Mouse (Mus musculus) lung, postnatal 0 days (tissue): ENCODE measurements at regions not wholly inside any gene's neighbourhood (a gene's known extent, or its start where the extent isn't known, plus 50 kb on each side); places are given as distances from the start of the nearest gene placed in this dataset.

Experiments
- CTCF ChIP-seq: IDR thresholded peaks from 2 replicates; pipeline ENCODE4 v1.5.1; 2016; ENCODE audit warnings: antibody characterized with exemption, mild to moderate bottlenecking
- EP300 ChIP-seq: IDR thresholded peaks from 2 replicates; pipeline ENCODE4 v1.6.1; 2016; ENCODE audit warnings: antibody characterized with exemption, mild to moderate bottlenecking, control low read depth

DNA sequence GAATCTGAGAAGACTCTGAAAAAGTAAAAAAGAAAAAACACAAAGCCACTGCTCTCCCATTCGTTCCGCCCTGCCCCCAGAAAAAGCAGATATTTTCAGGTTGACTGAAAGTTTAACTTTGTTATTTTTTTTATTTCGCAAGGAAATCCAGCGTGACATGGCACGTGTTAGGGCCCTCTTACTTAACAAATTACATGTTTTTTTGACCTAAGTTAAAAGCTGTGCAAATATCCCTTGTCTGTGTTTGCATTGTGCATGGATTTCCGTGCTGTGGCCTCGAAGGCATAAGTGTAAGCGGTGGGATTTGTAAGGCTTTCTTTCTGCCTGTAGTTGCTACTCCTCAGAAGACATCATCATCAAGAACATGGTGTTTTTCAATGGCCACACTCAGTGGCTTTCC lies 87.2 kb downstream of the Olig3 start:
- no peak for TF ChIP-seq CTCF
- no peak for TF ChIP-seq EP300
